Mouse (Mus musculus) gastrocnemius, postnatal 36 days (tissue): ENCODE data around the gene Traf7. TPM values are rescaled to one million over a fixed set of nuclear protein-coding genes. Genes with fewer than 3 reads are reported as not detected.

ENCODE experiments used
- DNase-seq, 2 experiments: peaks; one replicate each; pipeline ENCODE4 v3.0.0; 2022
- intact Hi-C: fragments of 180-260 bp; cut with DNase I; formaldehyde crosslinking; loops from one replicate; pipeline ENCODE4 v1.15.1; 2025
- total RNA-seq, 2 experiments: library from RNA; stranded (reverse); gene quantifications; 2 replicates each; pipeline ENCODE4 v1.2.3; 2021

Gene Traf7
- total RNA-seq, 2 experiments from 2014 or later: 23.7 to 30.2 TPM

DNA sequence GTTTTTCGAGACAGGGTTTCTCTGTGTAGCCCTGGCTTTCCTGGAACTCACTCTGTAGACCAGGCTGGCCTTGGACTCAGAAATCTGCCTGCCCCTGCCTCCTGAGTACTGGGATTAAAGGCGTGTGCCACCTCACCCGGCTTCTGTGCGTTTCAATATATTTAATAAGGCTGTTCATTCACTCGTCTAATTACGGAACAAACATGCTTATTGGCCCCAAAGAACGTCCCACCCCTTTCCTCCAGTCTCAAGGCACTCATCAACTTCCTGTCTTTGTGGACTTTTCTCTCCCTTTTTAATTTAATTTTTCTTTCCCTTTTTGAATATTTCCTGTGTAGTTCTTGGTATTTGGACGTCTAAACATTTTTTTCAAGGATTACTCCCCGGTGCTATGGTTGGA lies 20.7 kb upstream of the Traf7 start:
- intact Hi-C loops: no loop called here
- DNase-seq: no peak

DNA sequence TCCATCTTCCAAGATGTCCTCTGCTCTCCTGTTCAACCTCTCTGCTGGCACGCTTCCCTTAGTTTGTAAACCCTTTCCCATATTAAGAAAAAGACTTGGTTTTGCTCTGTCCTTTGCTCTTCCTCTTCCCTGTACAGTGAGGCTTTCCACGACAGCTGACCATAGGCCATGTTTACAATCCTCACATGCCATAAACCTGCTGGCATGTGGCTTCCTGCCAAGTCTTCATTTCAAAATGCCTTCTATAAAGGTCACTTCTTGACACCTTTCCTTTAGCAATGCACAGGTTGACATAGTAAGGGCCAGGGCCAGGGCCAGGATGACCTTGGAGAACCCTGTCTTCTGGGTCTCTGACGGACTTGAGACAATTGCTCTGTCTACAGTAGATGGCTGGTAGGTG lies 18.5 kb upstream of the Traf7 start:
- no peak for DNase-seq
- intact Hi-C loops: no loop called here

- intact Hi-C loops: no loop called here
Measured at GRCm38 (mm10) chr17:24545247-24545646, 17.5 kb upstream of the Traf7 start.

DNA sequence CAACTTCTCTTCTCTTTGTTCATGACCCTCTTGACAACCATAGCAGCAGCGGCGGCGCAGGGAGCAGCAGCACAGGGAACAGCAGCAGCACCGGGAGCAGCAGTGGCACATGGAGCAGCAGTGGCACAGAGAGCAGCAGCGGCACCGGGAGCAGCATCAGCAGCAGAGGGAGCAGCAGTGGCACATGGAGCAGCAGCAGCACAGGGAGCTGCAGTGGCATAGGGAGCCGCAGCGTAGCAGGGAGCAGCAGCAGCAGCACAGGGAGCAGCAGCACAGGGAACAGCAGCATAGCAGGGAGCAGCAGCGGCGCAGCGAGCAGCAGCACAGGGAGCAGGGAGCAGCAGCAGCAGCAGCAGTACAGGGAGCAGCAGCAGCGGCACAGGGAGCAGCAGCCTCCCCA lies 16.9 kb upstream of the Traf7 start:
- no peak for DNase-seq
- intact Hi-C loops: no loop called here

More at GRCm38 (mm10) chr17:24545247-24545646, 17.5 kb upstream of the Traf7 start:
- DNase-seq: no peak

DNA sequence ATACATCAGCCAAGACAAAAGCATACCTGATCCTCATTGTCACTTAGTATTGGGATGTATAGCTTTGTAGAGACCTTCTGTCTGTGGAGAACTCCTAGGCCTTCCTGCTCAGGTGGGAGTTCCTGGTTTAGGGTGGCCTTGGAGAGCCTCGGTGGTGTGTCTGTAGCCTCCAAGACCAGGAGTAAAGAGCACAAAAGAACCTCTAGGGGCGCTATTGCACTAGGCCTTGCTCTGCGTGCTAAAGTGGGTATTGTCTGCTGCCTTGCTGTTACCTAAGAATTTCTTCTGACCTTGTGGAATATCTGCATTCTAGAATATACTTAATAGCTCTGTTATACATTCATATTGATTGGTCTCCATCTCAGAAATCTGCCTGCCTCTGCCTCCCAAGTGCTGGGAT lies 12.6 kb upstream of the Traf7 start:
- intact Hi-C loops: no loop called here
- DNase-seq: no peak

- intact Hi-C loops: no loop called here
- DNase-seq: no peak
Measured at GRCm38 (mm10) chr17:24538950-24539349, 11.2 kb upstream of the Traf7 start.

GRCm38 (mm10) chr17:24537536-24537935 lies 9.8 kb upstream of the Traf7 start:
- intact Hi-C loops: no loop called here

DNA sequence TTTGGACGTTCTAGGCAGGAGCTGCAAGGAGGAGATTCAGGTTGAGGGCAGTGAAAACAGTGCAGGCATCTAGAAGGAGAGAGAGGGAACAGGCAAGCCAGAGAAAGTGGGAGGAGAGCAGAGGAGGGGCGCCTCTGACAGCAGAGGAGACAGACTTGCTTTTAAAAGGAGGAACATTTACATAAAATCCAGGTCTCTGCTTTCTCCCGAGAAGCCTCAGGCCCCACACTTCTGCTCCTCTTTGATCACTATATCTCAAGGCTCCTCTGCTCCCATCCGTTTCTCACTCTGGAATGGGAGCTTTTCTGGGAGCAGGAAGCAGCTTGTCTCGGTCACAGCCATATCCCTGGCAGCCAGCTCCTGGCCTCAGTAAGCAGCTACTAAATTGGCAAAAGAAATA lies 7.6 kb upstream of the Traf7 start:
- intact Hi-C loops: no loop called here
- DNase-seq: no peak

More at GRCm38 (mm10) chr17:24537536-24537935, 9.8 kb upstream of the Traf7 start:
- no peak for DNase-seq

DNA sequence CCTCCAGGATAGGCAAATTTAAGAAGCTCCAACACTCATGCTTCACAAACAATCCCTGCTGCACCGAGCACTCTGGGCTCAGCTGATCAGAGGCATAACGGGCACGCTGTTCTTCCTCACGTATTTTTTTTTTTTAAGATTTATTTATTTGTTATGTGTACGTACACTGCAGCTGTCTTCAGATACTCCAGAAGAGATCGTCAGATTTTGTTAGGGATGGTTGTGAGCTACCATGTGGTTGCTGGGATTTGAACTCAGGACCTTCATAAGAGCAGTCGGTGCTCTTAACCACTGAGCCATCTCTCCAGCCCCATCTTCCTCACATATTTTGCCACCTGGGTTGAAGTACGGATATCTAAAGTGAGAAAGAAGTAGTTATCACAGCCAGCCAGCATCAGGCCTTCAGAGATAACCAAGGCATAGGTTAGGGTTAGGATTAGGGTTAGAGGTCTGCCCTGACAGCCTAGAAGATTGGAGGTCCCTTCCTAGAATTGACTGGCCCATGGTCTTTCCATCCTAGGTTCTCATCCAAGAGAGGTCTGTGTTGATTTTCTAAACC lies 6.5 kb upstream of the Traf7 start, which contains the start of gene Rab26:
Gene Rab26, minus strand, starts transcription at position 51 of the 559 bp plus-strand sequence.
- intact Hi-C loops: loop anchor here (5.0 kb wide), 2 partner anchors 93 to 123 kb away; partner anchors contain the start of gene Npw
- DNase-seq: no peak

DNA sequence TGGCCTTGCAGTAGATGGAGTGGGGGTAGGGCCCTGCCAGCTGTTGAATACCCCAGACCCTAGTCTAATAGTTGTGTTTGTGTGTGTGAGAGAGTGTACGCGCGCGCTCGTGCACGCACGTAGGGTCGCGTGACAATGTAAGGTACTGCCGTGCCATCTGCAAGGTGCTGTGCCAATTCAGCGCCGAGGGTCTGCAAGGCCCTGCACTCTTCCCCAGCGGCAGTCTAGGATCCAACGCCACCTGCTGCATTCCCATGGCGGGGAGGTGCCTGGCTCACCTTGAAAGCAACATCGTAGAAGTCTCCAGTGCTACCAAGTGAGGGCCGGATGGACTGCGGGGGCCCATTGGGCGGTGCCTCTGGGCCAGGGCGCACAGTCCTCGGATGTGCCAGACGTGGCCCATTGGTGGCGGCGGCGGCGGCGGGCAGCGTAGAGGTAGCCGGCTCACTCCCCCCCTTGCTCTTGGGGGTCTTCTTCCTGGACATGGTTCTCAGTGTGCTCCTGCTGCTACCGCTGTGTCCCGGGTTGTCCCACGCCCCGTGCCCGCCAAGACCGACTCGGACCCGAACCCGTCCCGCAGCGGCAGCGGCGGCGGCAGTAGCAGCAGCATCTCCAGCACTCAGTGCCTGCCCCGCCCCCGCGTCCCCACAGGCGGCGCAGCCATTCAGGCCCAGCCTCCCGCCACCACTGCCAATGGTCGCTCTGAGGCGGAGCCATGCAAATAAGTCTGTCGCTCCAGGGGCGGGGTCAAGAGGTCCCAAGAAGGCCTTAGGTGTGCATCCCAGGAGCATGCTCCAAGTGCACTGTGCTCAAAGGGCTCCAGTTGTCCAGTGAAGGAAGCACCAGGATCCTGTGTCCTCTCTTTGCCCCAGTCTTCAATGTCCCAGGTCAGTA lies 5.6 kb upstream of the Traf7 start:
- peak; percentile 75 to 82 for DNase-seq
- intact Hi-C loops: loop anchor here (5.0 kb wide), 2 partner anchors 94 to 124 kb away; partner anchors contain the start of gene Npw

DNA sequence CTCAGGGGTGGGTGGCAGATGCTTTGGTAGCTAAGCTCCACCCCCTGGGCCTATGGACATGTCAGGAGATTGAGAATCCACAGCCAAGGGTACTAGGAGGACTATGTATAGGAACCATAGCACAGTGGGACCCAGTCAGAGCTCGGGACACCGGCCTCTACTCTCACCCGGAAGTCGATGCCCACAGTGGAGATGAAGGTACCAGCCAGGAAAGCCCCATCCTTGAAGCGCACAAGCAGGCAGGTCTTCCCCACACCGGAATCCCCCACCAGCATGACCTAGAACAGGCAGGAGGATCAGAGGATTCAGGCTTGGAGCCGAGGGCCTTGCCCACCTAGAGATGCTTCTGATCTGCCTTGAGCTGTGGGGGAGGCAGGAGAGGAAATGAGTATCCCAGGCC lies 4.3 kb upstream of the Traf7 start:
- no peak for DNase-seq
- intact Hi-C loops: loop anchor here (5.0 kb wide), 2 partner anchors 95 to 125 kb away; partner anchors contain the start of gene Npw

DNA sequence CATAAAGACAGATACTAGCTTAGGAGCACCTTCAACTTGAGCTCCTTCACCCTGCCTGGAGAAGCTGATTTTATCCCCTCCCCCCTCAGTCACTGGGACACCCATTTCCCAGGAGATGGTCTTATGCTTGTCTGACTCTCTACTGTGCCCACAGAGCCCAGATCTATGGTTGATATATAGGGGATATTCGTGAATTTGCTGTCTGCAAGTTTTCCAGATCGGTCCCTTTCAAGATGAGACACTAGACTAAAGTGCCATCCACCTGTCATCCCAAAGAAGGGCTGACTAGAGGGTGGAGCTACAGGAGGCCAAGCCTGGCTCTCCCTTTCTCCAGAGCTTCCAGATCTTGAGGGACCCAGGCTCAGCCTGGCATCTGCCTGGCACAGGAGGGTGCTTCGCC lies 3.3 kb upstream of the Traf7 start:
- intact Hi-C loops: loop anchor here (5.0 kb wide), 2 partner anchors 96 to 126 kb away; partner anchors contain the start of gene Npw
- DNase-seq: no peak

- DNase-seq: no peak
- intact Hi-C loops: loop anchor here (5.0 kb wide), 2 partner anchors 97 to 127 kb away; partner anchors contain the start of gene Npw
Measured at GRCm38 (mm10) chr17:24530361-24531050, 2.8 kb upstream of the Traf7 start.

GRCm38 (mm10) chr17:24529883-24530282 lies 2.1 kb upstream of the Traf7 start:
- no peak for DNase-seq
- intact Hi-C loops: loop anchor here (5.0 kb wide), 2 partner anchors 97 to 127 kb away; partner anchors contain the start of gene Npw

- intact Hi-C loops: no loop called here
- DNase-seq: peak in 1 of 2 experiments; percentile 55
Measured at GRCm38 (mm10) chr17:24529007-24529451, 1.3 kb upstream of the Traf7 start.

- DNase-seq: no peak
- intact Hi-C loops: no loop called here
Measured at GRCm38 (mm10) chr17:24528560-24528918, 801 bp upstream of the Traf7 start.

GRCm38 (mm10) chr17:24527315-24527714 lies 423 bp downstream of the Traf7 start:
- intact Hi-C loops: no loop called here
- DNase-seq: no peak

GRCm38 (mm10) chr17:24524734-24525133 lies 3.0 kb downstream of the Traf7 start:
- DNase-seq: no peak
- intact Hi-C loops: no loop called here

GRCm38 (mm10) chr17:24520450-24520849 lies 7.3 kb downstream of the Traf7 start:
- DNase-seq: no peak
- intact Hi-C loops: no loop called here
